Mouse (Mus musculus): ENCODE measurements around the gene Msl1.

The Msl1 gene

DNA sequence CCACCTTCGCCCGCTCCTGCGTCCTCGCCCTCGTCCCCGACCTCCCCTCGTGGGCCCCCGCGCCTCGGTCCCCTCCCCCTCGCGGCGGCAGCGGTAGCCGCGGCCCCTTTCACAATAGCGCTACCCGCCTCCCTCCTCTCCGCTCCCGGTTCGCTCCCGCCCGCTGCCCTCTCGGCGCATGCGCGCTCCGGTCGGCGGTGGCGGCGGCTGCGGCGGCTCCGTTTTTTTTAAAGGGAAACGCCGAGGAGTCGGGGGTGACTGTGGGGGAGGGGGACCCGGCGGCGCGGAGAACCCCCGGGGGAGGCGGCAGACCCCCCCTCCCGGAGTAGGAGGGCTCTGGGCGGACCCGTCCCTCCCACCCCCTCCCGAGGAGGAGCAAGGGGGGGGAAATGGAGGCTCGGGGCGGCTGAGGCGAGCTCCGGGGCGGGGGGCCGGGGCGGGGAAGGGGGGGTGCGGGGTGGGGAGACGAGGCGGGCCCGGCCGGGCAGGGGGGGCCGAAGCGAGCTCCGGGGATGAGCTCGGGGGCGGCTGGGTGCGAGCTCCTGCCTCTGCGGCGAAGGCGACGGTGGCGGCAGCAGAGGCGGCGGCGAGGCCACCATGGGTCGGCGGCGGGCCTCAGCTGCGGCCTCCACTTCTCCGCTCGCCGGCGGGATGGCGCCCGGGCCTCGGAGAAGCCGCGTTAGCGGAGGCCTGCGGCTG lies at the start of gene Msl1:
Msl1 (plus strand) TSS at position 502 of the 699 bp plus-strand sequence.
- ATAC-seq (ENCODE audit: insufficient number of reproducible peaks, low FRiP score, low TSS enrichment) = no peak; the same call in 1 of the 2 replicates

DNA sequence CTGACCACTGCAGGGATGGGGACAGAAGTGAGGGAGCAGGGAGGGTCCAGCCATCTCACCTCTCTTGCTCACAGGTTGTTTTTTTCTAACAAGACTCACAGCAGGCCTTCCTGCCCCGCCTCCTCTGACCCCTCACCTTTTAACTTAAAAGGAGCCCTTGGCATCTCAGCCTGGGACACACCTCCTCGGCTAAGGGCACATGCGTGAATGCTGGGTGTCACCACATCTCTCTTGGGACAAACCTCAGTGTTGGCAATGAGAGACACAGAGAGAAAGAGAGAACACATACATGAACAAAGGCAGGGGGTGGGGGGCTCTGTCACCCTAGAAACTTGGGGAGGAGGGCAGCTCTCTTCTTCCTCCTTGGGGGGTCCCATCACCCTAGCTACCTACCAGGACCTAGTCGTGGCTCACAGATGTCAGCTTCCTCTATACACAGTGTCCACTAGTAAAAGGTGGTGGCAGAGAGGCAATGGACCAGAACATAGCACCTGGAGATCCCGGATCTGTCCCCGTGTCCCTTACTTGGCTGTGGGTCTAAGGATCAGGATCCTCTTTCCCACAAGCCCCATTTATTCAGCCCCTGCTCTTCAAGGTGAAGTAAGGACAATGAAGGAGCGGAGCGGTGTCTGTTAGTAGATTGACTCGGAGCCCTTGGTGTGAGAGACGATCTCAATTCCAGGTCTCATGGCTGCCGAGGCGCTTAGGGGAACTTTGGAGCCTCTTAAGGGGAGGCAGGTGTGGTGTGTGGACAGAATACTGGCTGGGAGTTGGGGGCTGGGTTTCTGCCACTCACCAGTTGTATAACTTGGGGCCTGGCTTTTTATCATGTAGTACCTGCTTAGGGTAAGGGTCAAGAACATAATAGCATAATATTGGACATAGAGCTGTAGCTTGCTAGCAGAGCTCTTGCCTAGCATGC lies 49.1 kb upstream of the Msl1 start:
- ATAC-seq (ENCODE audit: insufficient number of reproducible peaks, low FRiP score, low TSS enrichment) = no peak

GRCm38 (mm10) chr11:98746855-98747693 lies 48.2 kb upstream of the Msl1 start:
- peak; percentile 31; the same call in 1 of the 2 replicates for ATAC-seq (ENCODE audit: insufficient number of reproducible peaks, low FRiP score, low TSS enrichment)

GRCm38 (mm10) chr11:98747804-98748505 lies 47.4 kb upstream of the Msl1 start:
- ATAC-seq (ENCODE audit: insufficient number of reproducible peaks, low FRiP score, low TSS enrichment) = peak; percentile 23; the same call in 1 of the 2 replicates

- ATAC-seq (ENCODE audit: insufficient number of reproducible peaks, low FRiP score, low TSS enrichment) = no peak
These were observed 46.6 kb upstream of the Msl1 start for GRCm38 (mm10) chr11:98748506-98749416.

DNA sequence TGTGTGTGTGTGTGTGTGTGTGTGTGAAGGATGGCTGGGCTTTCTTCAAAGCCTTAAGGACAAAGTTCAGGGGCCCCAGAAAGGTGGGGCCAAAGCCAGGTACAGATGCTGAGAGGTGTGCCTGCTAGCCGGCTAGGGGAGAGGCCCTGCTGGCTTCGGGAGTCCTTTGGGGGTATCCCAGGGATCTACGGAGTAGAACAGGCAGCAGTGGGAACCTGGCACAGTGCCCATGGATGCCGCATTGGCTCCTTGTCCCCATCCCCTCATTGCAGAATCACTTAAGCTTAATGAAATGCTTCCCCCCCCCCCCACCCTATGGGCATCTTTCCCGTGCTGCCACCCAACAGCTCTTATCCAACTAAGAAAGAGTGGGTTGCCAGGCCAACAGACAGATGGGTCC lies 45.6 kb upstream of the Msl1 start:
- no peak for ATAC-seq (ENCODE audit: insufficient number of reproducible peaks, low FRiP score, low TSS enrichment)

DNA sequence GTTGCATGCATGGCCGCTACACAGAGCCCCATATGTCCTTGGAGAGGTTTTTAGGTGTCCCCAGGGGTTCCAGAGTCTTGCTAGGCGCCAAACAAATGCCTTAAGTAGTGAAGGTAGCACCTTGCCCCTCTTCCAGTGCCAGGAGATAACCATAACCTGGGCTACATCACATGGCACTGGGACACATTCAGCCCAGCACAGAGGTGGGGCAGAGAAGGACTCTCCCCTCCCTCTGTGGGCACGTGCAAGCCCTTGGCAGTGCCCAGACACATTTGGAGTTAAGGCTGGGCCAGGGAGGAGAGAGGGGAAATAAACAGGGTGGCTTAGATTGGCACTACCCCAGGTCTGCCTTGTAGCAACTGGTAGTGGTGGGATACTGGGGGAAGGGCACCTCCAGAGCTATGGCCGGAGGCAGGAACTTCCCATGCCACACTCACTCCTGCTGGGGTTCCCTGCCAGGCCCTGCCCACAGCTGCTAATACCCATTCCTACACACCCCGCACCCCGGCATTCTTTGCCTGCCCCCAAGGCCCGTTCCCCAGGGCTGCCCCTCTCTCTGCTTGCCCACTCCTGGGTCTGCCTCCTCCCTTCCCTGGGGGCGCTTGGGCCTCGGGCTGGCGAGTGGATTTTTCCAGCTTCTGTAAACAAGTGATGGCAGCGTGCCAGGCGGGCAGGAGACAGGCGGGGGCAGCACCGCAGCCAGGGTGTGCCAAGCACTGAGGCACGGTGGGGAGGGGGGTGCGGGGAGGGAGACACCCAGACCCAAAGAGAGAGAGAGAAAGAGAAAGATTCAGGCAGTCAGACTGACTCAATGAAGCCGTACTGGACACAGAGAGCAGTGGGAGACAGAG lies 44.7 kb upstream of the Msl1 start:
- no peak for ATAC-seq (ENCODE audit: insufficient number of reproducible peaks, low FRiP score, low TSS enrichment)

- ATAC-seq (ENCODE audit: insufficient number of reproducible peaks, low FRiP score, low TSS enrichment) = no peak
These were observed 44.0 kb upstream of the Msl1 start for GRCm38 (mm10) chr11:98751221-98751782.

DNA sequence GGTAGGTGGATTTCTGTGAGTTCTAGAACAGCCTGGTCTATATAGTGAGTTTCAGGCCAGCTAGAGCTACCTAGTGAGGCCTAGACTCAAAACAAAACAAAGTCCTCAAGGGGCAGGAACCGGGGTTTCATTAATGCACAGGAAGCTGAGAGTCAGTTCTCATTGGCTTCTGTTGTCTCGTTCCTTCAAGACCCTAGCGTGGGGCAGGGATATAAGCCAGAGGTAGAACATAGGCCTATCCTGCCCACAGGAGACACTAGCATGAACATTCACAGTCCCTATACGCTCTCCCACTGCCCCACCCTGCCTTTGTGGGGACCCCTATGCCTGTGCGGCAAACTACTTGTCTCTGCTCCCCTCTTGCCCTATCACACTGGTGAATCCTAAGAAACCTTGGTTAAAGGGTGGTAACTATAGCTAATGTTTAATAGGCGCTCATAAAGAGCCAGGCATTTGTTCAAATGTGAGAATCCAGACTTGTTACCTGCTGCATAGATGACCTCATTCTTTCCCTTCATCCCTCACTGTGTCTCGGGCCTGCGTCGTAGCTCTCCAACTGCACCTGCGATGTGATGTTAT lies 42.7 kb upstream of the Msl1 start:
- no peak for ATAC-seq (ENCODE audit: insufficient number of reproducible peaks, low FRiP score, low TSS enrichment)

GRCm38 (mm10) chr11:98753264-98753663 lies 42.1 kb upstream of the Msl1 start:
- ATAC-seq (ENCODE audit: insufficient number of reproducible peaks, low FRiP score, low TSS enrichment) = no peak

DNA sequence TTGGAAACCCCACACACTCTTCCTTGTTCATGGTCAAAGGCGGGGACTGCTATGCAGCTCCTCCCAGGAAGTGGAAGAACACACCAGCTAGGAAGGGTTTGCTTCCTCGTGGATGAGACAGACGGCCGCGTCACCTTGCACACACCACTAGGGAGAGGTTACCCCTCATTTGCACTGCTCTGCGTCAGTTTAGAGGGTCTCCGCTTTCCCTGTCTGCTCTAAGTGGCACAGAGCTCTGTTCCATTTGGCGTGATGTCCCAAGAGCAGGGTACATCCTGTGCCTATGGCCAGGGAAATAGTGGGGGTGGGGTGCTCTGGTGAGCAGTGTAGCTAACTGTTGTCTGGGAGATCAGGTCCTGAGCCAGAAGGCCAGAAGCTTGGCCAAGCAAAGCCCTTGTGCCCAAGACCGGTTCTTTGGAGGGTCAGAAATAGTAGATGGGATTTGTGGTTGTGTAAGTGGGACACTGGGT lies 41.1 kb upstream of the Msl1 start:
- ATAC-seq (ENCODE audit: insufficient number of reproducible peaks, low FRiP score, low TSS enrichment) = no peak

DNA sequence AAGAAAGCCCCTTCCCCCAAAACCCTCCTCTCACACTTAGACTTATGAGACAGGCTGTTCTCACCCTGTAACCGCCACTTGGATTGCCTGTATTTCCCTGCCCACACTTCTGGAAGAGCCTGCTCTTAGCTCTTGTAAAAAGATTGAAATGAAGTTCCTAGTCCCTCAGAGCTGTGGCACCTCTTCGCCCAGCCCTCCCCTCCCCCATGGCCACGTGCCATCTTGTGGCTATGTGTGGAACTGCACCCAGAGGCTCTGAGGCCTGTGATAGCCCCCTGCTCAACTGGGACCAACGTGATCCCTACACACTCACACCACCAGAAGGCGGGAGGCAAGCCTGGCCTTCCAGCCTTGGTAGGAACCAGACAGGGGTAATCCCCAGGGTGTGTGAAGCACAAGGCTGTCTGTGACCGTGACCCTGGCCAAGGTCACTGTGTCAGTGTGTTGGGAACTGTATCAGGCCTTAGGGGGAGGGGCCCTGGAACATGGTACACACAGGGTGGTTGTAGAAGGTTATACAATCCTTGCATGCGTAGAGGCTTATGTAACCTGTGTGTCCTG lies 40.6 kb upstream of the Msl1 start:
- peak; percentile 26; the same call in 1 of the 2 replicates for ATAC-seq (ENCODE audit: insufficient number of reproducible peaks, low FRiP score, low TSS enrichment)

DNA sequence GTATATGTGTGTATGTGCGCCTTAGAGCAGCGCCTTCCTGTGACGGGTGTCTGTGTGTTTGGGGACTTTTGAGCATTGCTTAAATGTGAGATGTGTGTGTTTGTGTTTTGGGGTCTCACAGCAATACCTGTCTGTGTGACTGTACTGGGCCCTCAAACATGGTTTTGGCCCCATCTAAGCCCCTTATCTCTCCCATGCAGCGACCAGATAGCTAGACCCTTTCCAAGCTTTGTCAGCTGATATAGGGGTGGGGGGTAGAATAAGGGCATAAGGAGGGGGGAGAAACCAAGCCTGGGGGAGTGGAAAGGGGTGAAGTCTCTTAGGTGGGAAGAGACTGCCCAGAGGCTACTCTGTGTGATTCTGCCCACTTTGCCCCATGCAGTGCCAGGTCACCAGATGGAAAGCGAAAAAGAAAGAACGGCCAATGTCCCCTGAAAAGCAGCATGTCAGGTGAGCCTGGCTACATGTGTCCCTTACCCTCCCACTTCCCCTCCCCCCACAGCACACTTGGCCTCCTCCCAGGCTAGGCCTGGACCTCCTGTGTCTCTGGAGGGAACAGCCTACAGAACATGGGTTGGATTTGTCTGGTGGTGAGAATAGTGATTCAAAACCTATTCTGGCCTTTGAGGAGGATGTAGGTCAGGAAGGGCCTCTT lies 39.5 kb upstream of the Msl1 start:
- no peak for ATAC-seq (ENCODE audit: insufficient number of reproducible peaks, low FRiP score, low TSS enrichment)

- ATAC-seq (ENCODE audit: insufficient number of reproducible peaks, low FRiP score, low TSS enrichment) = no peak
These were observed 38.6 kb upstream of the Msl1 start for GRCm38 (mm10) chr11:98756711-98757110.

DNA sequence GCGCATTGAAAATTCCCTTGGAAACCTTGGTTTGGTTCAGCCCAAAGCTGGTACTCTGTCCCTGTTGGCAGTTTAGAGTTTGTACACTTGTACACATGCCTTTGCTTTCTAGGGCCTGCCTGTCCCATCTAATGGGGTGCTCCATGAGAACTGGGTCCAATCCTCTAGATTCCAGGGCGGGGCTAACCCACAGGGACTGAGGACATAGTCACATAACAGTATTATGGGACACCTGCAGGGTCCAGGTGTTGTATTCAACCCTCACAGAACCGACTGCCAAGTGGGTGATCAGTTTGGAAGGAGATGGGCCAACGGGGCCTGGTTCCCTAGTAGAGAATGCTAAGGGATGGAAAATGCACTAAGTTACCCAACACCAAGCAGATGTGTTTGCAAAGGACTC lies 33.4 kb upstream of the Msl1 start:
- ATAC-seq (ENCODE audit: insufficient number of reproducible peaks, low FRiP score, low TSS enrichment) = no peak

DNA sequence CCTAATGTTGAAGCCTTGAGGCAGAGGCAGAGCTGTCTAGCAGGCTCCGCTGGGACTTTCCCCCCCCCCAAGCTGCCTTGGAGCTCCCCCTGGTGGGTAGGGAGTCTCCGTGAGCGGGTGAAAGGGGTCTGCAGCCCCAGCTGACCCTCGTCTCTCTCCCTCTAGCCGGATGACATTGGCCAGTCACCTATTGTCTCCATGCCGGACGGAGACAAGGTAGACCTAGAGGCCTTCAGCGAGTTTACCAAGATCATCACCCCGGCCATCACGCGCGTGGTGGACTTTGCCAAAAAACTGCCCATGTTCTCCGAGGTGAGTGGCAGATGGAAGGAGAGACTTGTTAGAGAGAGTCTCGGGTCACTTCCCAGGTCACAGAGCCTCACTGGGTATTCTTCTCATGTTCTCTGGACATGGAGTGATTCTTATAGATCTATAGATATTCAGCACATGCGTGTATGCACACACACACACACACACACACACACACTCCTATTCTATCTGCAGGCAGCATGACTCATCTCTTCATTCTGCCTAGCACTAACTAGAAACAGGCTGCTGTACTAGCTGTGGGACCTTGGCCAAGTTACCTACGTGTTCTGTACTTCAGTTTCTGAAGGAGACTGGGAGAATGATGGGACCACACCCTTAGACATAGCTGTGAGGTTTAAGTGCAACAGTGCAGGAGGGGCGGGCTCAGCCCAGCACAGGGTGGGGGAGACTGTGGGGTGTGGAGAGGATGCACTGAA lies 32.4 kb upstream of the Msl1 start:
- no peak for ATAC-seq (ENCODE audit: insufficient number of reproducible peaks, low FRiP score, low TSS enrichment)

Measured in cerebellum, adult (tissue).